Mouse (Mus musculus): Measurements from ENCODE around the gene Cdc16. TPM values are rescaled to one million over a fixed set of nuclear protein-coding genes. Genes with fewer than 3 reads are reported as not detected.

Cdc16 gene
- total RNA-seq (2014; rRNA removed) (96.2 and 111 TPM in 2 replicates), polyA plus RNA-seq (2015; fragmentation: Nextera tagmentation; extraction: Ambion mirVana) (91.5 and 92.2 TPM in 2 replicates)

- Histone ChIP-seq H3K9me3 (ENCODE audit: low read length) (no peaks in the 10 kb centered on the region), H3K36me3 (ENCODE audit: insufficient read depth, low read length) (peaks cover 7% of the 10 kb centered on the region; the same call in 1 of the 2 replicates), H3K9ac (replicated peaks; ENCODE audit: low read length, poor library complexity, severe bottlenecking) (peak within 1 kb of the TSS; percentile 79), H3K27ac (ENCODE audit: low read depth, low read length) (peak within 1 kb of the TSS; percentile 70), H3K4me3 (ENCODE audit: low read depth, low read length) (peak within 1 kb of the TSS; percentile 69), H3K27me3 (ENCODE audit: insufficient read depth, low read length) (no peaks in the 10 kb centered on the region), H3K4me1 (ENCODE audit: insufficient read depth, low read length) (peaks cover 7% of the 10 kb centered on the region; the same call in 1 of the 2 replicates), H3K4me2 (ENCODE audit: low read depth, low read length, poor library complexity, severe bottlenecking) (peak within 1 kb of the TSS; percentile 64)
- 8% methylated on average over 40 of the region's 40 CpGs for WGBS
- no peak for TF ChIP-seq CTCF (IDR thresholded peaks at IDR 0.05)
- ATAC-seq (ENCODE audit: low FRiP score) (peak; percentile 93), DNase-seq (ENCODE audit: low spot score) (peak; percentile 93)
Observed at GRCm38 (mm10) chr8:13756982-13757804, at the start of gene Cdc16. TSS of gene Cdc16 (plus strand) at chr8:13757676.

- Histone ChIP-seq H3K27ac (ENCODE audit: low read depth, low read length) (no peak overlapping the region), H3K4me1 (ENCODE audit: insufficient read depth, low read length) (peaks cover 7% of the 10 kb centered on the region; the same call in 1 of the 2 replicates), H3K4me3 (ENCODE audit: low read depth, low read length) (no peak overlapping the region), H3K9me3 (ENCODE audit: low read length) (no peaks in the 10 kb centered on the region), H3K27me3 (ENCODE audit: insufficient read depth, low read length) (no peaks in the 10 kb centered on the region), H3K36me3 (ENCODE audit: insufficient read depth, low read length) (no peaks in the 10 kb centered on the region), H3K4me2 (ENCODE audit: low read depth, low read length, poor library complexity, severe bottlenecking) (no peak overlapping the region), H3K9ac (replicated peaks; ENCODE audit: low read length, poor library complexity, severe bottlenecking) (no peak overlapping the region)
- DNase-seq (ENCODE audit: low spot score) (no peak), ATAC-seq (ENCODE audit: low FRiP score) (no peak)
- WGBS, result 97% methylated on average over 5 of the region's 5 CpGs
- no peak for TF ChIP-seq CTCF (IDR thresholded peaks at IDR 0.05)
Observed at GRCm38 (mm10) chr8:13708514-13708913, 49.0 kb upstream of the Cdc16 start.

GRCm38 (mm10) chr8:13718980-13719379 is 38.5 kb upstream of the Cdc16 start:
- ATAC-seq (ENCODE audit: low FRiP score), result no peak
- H3K4me3 ChIP-seq (ENCODE audit: low read depth, low read length), result no peak overlapping the region
- WGBS, result 88% methylated on average over 8 of the region's 8 CpGs

GRCm38 (mm10) chr8:13725722-13726121 is 31.8 kb upstream of the Cdc16 start:
- DNase-seq (ENCODE audit: low spot score) (peak; percentile 57), ATAC-seq (ENCODE audit: low FRiP score) (no peak)
- Histone ChIP-seq H3K27ac (ENCODE audit: low read depth, low read length) (no peak overlapping the region), H3K9ac (replicated peaks; ENCODE audit: low read length, poor library complexity, severe bottlenecking) (no peak overlapping the region), H3K4me2 (ENCODE audit: low read depth, low read length, poor library complexity, severe bottlenecking) (no peak overlapping the region), H3K27me3 (ENCODE audit: insufficient read depth, low read length) (no peaks in the 10 kb centered on the region), H3K4me3 (ENCODE audit: low read depth, low read length) (no peak overlapping the region), H3K36me3 (ENCODE audit: insufficient read depth, low read length) (no peaks in the 10 kb centered on the region), H3K4me1 (ENCODE audit: insufficient read depth, low read length) (no peaks in the 10 kb centered on the region), H3K9me3 (ENCODE audit: low read length) (no peaks in the 10 kb centered on the region)
- peak; percentile 65 for TF ChIP-seq CTCF (IDR thresholded peaks at IDR 0.05)

More at GRCm38 (mm10) chr8:13718980-13719379, 38.5 kb upstream of the Cdc16 start:
- H3K9ac ChIP-seq (replicated peaks; ENCODE audit: low read length, poor library complexity, severe bottlenecking), result no peak overlapping the region
- DNase-seq (ENCODE audit: low spot score), result no peak
- no peaks in the 10 kb centered on the region for H3K36me3 ChIP-seq (ENCODE audit: insufficient read depth, low read length)
- no peak overlapping the region for H3K4me2 ChIP-seq (ENCODE audit: low read depth, low read length, poor library complexity, severe bottlenecking)
- no peak overlapping the region for H3K27ac ChIP-seq (ENCODE audit: low read depth, low read length)
- H3K9me3 ChIP-seq (ENCODE audit: low read length), result no peaks in the 10 kb centered on the region
- no peaks in the 10 kb centered on the region for H3K27me3 ChIP-seq (ENCODE audit: insufficient read depth, low read length)
- TF ChIP-seq CTCF (IDR thresholded peaks at IDR 0.05), result no peak
- no peaks in the 10 kb centered on the region for H3K4me1 ChIP-seq (ENCODE audit: insufficient read depth, low read length)

- H3K9ac ChIP-seq (replicated peaks; ENCODE audit: low read length, poor library complexity, severe bottlenecking), result no peak overlapping the region
- H3K4me1 ChIP-seq (ENCODE audit: insufficient read depth, low read length), result no peaks in the 10 kb centered on the region
- no peak for TF ChIP-seq CTCF (IDR thresholded peaks at IDR 0.05)
- no peak overlapping the region for H3K4me2 ChIP-seq (ENCODE audit: low read depth, low read length, poor library complexity, severe bottlenecking)
- no peaks in the 10 kb centered on the region for H3K9me3 ChIP-seq (ENCODE audit: low read length)
- no peak overlapping the region for H3K27ac ChIP-seq (ENCODE audit: low read depth, low read length)
- ATAC-seq (ENCODE audit: low FRiP score), result no peak
- 70% methylated on average over 10 of the region's 10 CpGs for WGBS
- DNase-seq (ENCODE audit: low spot score), result no peak
- H3K4me3 ChIP-seq (ENCODE audit: low read depth, low read length), result no peak overlapping the region
- no peaks in the 10 kb centered on the region for H3K27me3 ChIP-seq (ENCODE audit: insufficient read depth, low read length)
- no peaks in the 10 kb centered on the region for H3K36me3 ChIP-seq (ENCODE audit: insufficient read depth, low read length)
Observed at GRCm38 (mm10) chr8:13727469-13728094, 29.9 kb upstream of the Cdc16 start.

GRCm38 (mm10) chr8:13740323-13740770 is 17.1 kb upstream of the Cdc16 start:
- no peaks in the 10 kb centered on the region for H3K9me3 ChIP-seq (ENCODE audit: low read length)
- no peak for TF ChIP-seq CTCF (IDR thresholded peaks at IDR 0.05)
- no peaks in the 10 kb centered on the region for H3K4me1 ChIP-seq (ENCODE audit: insufficient read depth, low read length)
- no peaks in the 10 kb centered on the region for H3K36me3 ChIP-seq (ENCODE audit: insufficient read depth, low read length)
- H3K27me3 ChIP-seq (ENCODE audit: insufficient read depth, low read length), result no peaks in the 10 kb centered on the region
- no peak overlapping the region for H3K4me3 ChIP-seq (ENCODE audit: low read depth, low read length)
- WGBS, result 59% methylated on average over 6 of the region's 6 CpGs
- ATAC-seq (ENCODE audit: low FRiP score) (no peak), DNase-seq (ENCODE audit: low spot score) (no peak)
- H3K9ac ChIP-seq (replicated peaks; ENCODE audit: low read length, poor library complexity, severe bottlenecking), result no peak overlapping the region
- H3K27ac ChIP-seq (ENCODE audit: low read depth, low read length), result no peak overlapping the region
- H3K4me2 ChIP-seq (ENCODE audit: low read depth, low read length, poor library complexity, severe bottlenecking), result no peak overlapping the region

Data from midbrain, postnatal 0 days (tissue).